Mouse (Mus musculus): ENCODE measurements around the gene Cubn. TPM values are rescaled to one million over a fixed set of nuclear protein-coding genes. Genes with fewer than 3 reads are reported as not detected.

Gene Cubn
- polyA plus RNA-seq, 1 experiment from 2014 or later: 0.38 TPM

- DNase-seq (ENCODE audit: low spot score) (no peak), ATAC-seq (ENCODE audit: low read depth) (no peak)
- H3K27me3 ChIP-seq (replicated peaks; ENCODE audit: control insufficient read depth, insufficient read depth, low read length): no peaks in the 10 kb centered on the region; the same call in 1 of the 2 replicates
- H3K9me3 ChIP-seq (ENCODE audit: control insufficient read depth, low read length): no peaks in the 10 kb centered on the region
- H3K4me2 ChIP-seq (ENCODE audit: low read depth, low read length): no peak overlapping the region
- H3K4me1 ChIP-seq (ENCODE audit: control insufficient read depth, insufficient read depth, low read length): no peaks in the 10 kb centered on the region
- WGBS: 51% methylated on average over 9 of the region's 9 CpGs
- no peaks in the 10 kb centered on the region for H3K36me3 ChIP-seq (ENCODE audit: control insufficient read depth, insufficient read depth, low read length)
- H3K9ac ChIP-seq (ENCODE audit: low read depth, low read length): no peak overlapping the region
- no peak overlapping the region for H3K4me3 ChIP-seq (ENCODE audit: low read depth, low read length)
- no peak overlapping the region for H3K27ac ChIP-seq (replicated peaks; ENCODE audit: low read depth, low read length)
Observed at GRCm38 (mm10) chr2:13240711-13241110, 250.9 kb downstream of the Cubn start.

GRCm38 (mm10) chr2:13237140-13237901 lies 254.3 kb downstream of the Cubn start:
- H3K9me3 ChIP-seq (ENCODE audit: control insufficient read depth, low read length): no peaks in the 10 kb centered on the region
- no peak overlapping the region for H3K4me3 ChIP-seq (ENCODE audit: low read depth, low read length)
- H3K9ac ChIP-seq (ENCODE audit: low read depth, low read length): no peak overlapping the region
- H3K36me3 ChIP-seq (ENCODE audit: control insufficient read depth, insufficient read depth, low read length): no peaks in the 10 kb centered on the region
- H3K4me1 ChIP-seq (ENCODE audit: control insufficient read depth, insufficient read depth, low read length): peaks cover 3% of the 10 kb centered on the region; the same call in 1 of the 2 replicates
- 70% methylated on average over 8 of the region's 8 CpGs for WGBS
- DNase-seq (ENCODE audit: low spot score) (peak; percentile 88), ATAC-seq (ENCODE audit: low read depth) (no peak)
- no peaks in the 10 kb centered on the region; the same call in 1 of the 2 replicates for H3K27me3 ChIP-seq (replicated peaks; ENCODE audit: control insufficient read depth, insufficient read depth, low read length)
- H3K27ac ChIP-seq (replicated peaks; ENCODE audit: low read depth, low read length): no peak overlapping the region
- H3K4me2 ChIP-seq (ENCODE audit: low read depth, low read length): no peak overlapping the region

- peaks cover 3% of the 10 kb centered on the region; the same call in 1 of the 2 replicates for H3K4me1 ChIP-seq (ENCODE audit: control insufficient read depth, insufficient read depth, low read length)
- no peaks in the 10 kb centered on the region for H3K9me3 ChIP-seq (ENCODE audit: control insufficient read depth, low read length)
- no peak for DNase-seq (ENCODE audit: low spot score)
- no peaks in the 10 kb centered on the region; the same call in 1 of the 2 replicates for H3K27me3 ChIP-seq (replicated peaks; ENCODE audit: control insufficient read depth, insufficient read depth, low read length)
- H3K4me3 ChIP-seq (ENCODE audit: low read depth, low read length): no peak overlapping the region
- 59% methylated on average over 5 of the region's 5 CpGs for WGBS
- no peaks in the 10 kb centered on the region for H3K36me3 ChIP-seq (ENCODE audit: control insufficient read depth, insufficient read depth, low read length)
- H3K9ac ChIP-seq (ENCODE audit: low read depth, low read length): no peak overlapping the region
- H3K27ac ChIP-seq (replicated peaks; ENCODE audit: low read depth, low read length): no peak overlapping the region
- no peak for ATAC-seq (ENCODE audit: low read depth)
- no peak overlapping the region for H3K4me2 ChIP-seq (ENCODE audit: low read depth, low read length)
Observed at GRCm38 (mm10) chr2:13235696-13236095, 255.9 kb downstream of the Cubn start.

GRCm38 (mm10) chr2:13234796-13235195 lies 256.8 kb downstream of the Cubn start:
- H3K9ac ChIP-seq (ENCODE audit: low read depth, low read length): no peak overlapping the region
- no peak overlapping the region for H3K4me2 ChIP-seq (ENCODE audit: low read depth, low read length)
- peaks cover 3% of the 10 kb centered on the region; the same call in 1 of the 2 replicates for H3K4me1 ChIP-seq (ENCODE audit: control insufficient read depth, insufficient read depth, low read length)
- no peaks in the 10 kb centered on the region for H3K36me3 ChIP-seq (ENCODE audit: control insufficient read depth, insufficient read depth, low read length)
- H3K9me3 ChIP-seq (ENCODE audit: control insufficient read depth, low read length): no peaks in the 10 kb centered on the region
- 90% methylated on average over 10 of the region's 10 CpGs for WGBS
- ATAC-seq (ENCODE audit: low read depth): no peak
- no peaks in the 10 kb centered on the region; the same call in 1 of the 2 replicates for H3K27me3 ChIP-seq (replicated peaks; ENCODE audit: control insufficient read depth, insufficient read depth, low read length)
- no peak overlapping the region for H3K27ac ChIP-seq (replicated peaks; ENCODE audit: low read depth, low read length)
- no peak overlapping the region for H3K4me3 ChIP-seq (ENCODE audit: low read depth, low read length)
- no peak for DNase-seq (ENCODE audit: low spot score)

- ATAC-seq (ENCODE audit: low read depth): no peak
- Histone ChIP-seq H3K4me2 (ENCODE audit: low read depth, low read length) (no peak overlapping the region), H3K36me3 (ENCODE audit: control insufficient read depth, insufficient read depth, low read length) (no peaks in the 10 kb centered on the region), H3K27me3 (replicated peaks; ENCODE audit: control insufficient read depth, insufficient read depth, low read length) (no peaks in the 10 kb centered on the region; the same call in 1 of the 2 replicates), H3K4me3 (ENCODE audit: low read depth, low read length) (no peak overlapping the region), H3K27ac (replicated peaks; ENCODE audit: low read depth, low read length) (no peak overlapping the region), H3K9ac (ENCODE audit: low read depth, low read length) (no peak overlapping the region), H3K9me3 (ENCODE audit: control insufficient read depth, low read length) (no peaks in the 10 kb centered on the region), H3K4me1 (ENCODE audit: control insufficient read depth, insufficient read depth, low read length) (peaks cover 3% of the 10 kb centered on the region; the same call in 1 of the 2 replicates)
- no peak for DNase-seq (ENCODE audit: low spot score)
- 67% methylated on average over 7 of the region's 7 CpGs for WGBS
Observed at GRCm38 (mm10) chr2:13233902-13234301, 257.7 kb downstream of the Cubn start.

- no peak overlapping the region; the same call in 1 of the 2 replicates for H3K4me2 ChIP-seq (ENCODE audit: low read depth, low read length)
- ATAC-seq (ENCODE audit: low read depth) (no peak), DNase-seq (ENCODE audit: low spot score) (no peak)
- no peaks in the 10 kb centered on the region; the same call in 1 of the 2 replicates for H3K27me3 ChIP-seq (replicated peaks; ENCODE audit: control insufficient read depth, insufficient read depth, low read length)
- no peaks in the 10 kb centered on the region for H3K36me3 ChIP-seq (ENCODE audit: control insufficient read depth, insufficient read depth, low read length)
- 56% methylated on average over 12 of the region's 12 CpGs for WGBS
- H3K4me3 ChIP-seq (ENCODE audit: low read depth, low read length): no peak overlapping the region
- no peak overlapping the region for H3K27ac ChIP-seq (replicated peaks; ENCODE audit: low read depth, low read length)
- peaks cover 3% of the 10 kb centered on the region; the same call in 1 of the 2 replicates for H3K4me1 ChIP-seq (ENCODE audit: control insufficient read depth, insufficient read depth, low read length)
- H3K9ac ChIP-seq (ENCODE audit: low read depth, low read length): no peak overlapping the region
- H3K9me3 ChIP-seq (ENCODE audit: control insufficient read depth, low read length): no peaks in the 10 kb centered on the region
Observed at GRCm38 (mm10) chr2:13233254-13233835, 258.3 kb downstream of the Cubn start.

GRCm38 (mm10) chr2:13232305-13232704 lies 259.3 kb downstream of the Cubn start:
- no peak for ATAC-seq (ENCODE audit: low read depth)
- H3K9me3 ChIP-seq (ENCODE audit: control insufficient read depth, low read length): no peaks in the 10 kb centered on the region

GRCm38 (mm10) chr2:13229686-13230085 lies 261.9 kb downstream of the Cubn start:
- 84% methylated on average over 3 of the region's 3 CpGs for WGBS
- Histone ChIP-seq H3K4me1 (ENCODE audit: control insufficient read depth, insufficient read depth, low read length) (peaks cover 3% of the 10 kb centered on the region; the same call in 1 of the 2 replicates), H3K9ac (ENCODE audit: low read depth, low read length) (no peak overlapping the region), H3K27me3 (replicated peaks; ENCODE audit: control insufficient read depth, insufficient read depth, low read length) (no peaks in the 10 kb centered on the region), H3K4me2 (ENCODE audit: low read depth, low read length) (no peak overlapping the region), H3K27ac (replicated peaks; ENCODE audit: low read depth, low read length) (no peak overlapping the region), H3K9me3 (ENCODE audit: control insufficient read depth, low read length) (no peaks in the 10 kb centered on the region), H3K4me3 (ENCODE audit: low read depth, low read length) (no peak overlapping the region), H3K36me3 (ENCODE audit: control insufficient read depth, insufficient read depth, low read length) (no peaks in the 10 kb centered on the region)
- ATAC-seq (ENCODE audit: low read depth) (no peak), DNase-seq (ENCODE audit: low spot score) (no peak)

More at GRCm38 (mm10) chr2:13232305-13232704, 259.3 kb downstream of the Cubn start:
- H3K9ac ChIP-seq (ENCODE audit: low read depth, low read length): no peak overlapping the region
- no peaks in the 10 kb centered on the region; the same call in 1 of the 2 replicates for H3K27me3 ChIP-seq (replicated peaks; ENCODE audit: control insufficient read depth, insufficient read depth, low read length)
- WGBS: 79% methylated on average over 6 of the region's 6 CpGs
- no peak overlapping the region for H3K4me2 ChIP-seq (ENCODE audit: low read depth, low read length)
- no peak for DNase-seq (ENCODE audit: low spot score)
- no peaks in the 10 kb centered on the region for H3K36me3 ChIP-seq (ENCODE audit: control insufficient read depth, insufficient read depth, low read length)
- H3K27ac ChIP-seq (replicated peaks; ENCODE audit: low read depth, low read length): no peak overlapping the region
- peaks cover 3% of the 10 kb centered on the region; the same call in 1 of the 2 replicates for H3K4me1 ChIP-seq (ENCODE audit: control insufficient read depth, insufficient read depth, low read length)
- no peak overlapping the region for H3K4me3 ChIP-seq (ENCODE audit: low read depth, low read length)

All from embryonic facial prominence, embryonic 14.5 days (tissue).